Mouse (Mus musculus) liver, embryonic 14.5 days (tissue): ENCODE results near the gene Foxf1. TPM values are rescaled to one million over a fixed set of nuclear protein-coding genes. Genes with fewer than 3 reads are reported as not detected.

Source experiments
- ATAC-seq: fragments of 200-750 bp; cut with Nextera tagmentation; 2 replicates; pipeline ENCODE4 v1.8.0; 2017; ENCODE audit warnings: moderate number of reproducible peaks, mild to moderate bottlenecking, moderate library complexity; ENCODE audit not compliant: insufficient read depth
- DNase-seq, 3 experiments: peaks; one replicate each; pipeline ENCODE4 v3.0.0-alpha.2; 2012 to 2013; ENCODE audit warnings: low read depth in 3 of 3, low spot score in 3 of 3
- H3K27ac ChIP-seq: fragments of 300-500 bp; sonication (generic); 2 replicates; pipeline ENCODE4 v1.5.1; 2014; ENCODE audit warnings: moderate library complexity, mild to moderate bottlenecking, control low read depth, inconsistent platforms
- H3K27me3 ChIP-seq: fragments of 300-500 bp; sonication (generic); 2 replicates; pipeline ENCODE4 v1.6.1; 2014; ENCODE audit warnings: mild to moderate bottlenecking, low read length, moderate library complexity; ENCODE audit not compliant: control insufficient read depth, insufficient read depth
- H3K36me3 ChIP-seq: fragments of 300-500 bp; sonication (generic); replicated peaks from 2 replicates; pipeline ENCODE4 v1.6.1; 2014; ENCODE audit warnings: low read depth; ENCODE audit not compliant: control insufficient read depth, insufficient read depth
- H3K4me1 ChIP-seq, 2 experiments: fragments of 200-500 bp in 1 of 2; fragments of 300-500 bp in 1 of 2; sonication (generic) in 1 of 2; replicated peaks; 2 replicates each; pipeline ENCODE4 v1.6.1; 2012 to 2014; ENCODE audit warnings: antibody characterized with exemption in 1 of 2, inconsistent platforms in 1 of 2, low read length in 1 of 2; ENCODE audit not compliant: control insufficient read depth in 2 of 2, insufficient read depth in 2 of 2
- H3K4me2 ChIP-seq: fragments of 300-500 bp; sonication (generic); 2 replicates; pipeline ENCODE4 v1.6.1; 2014; ENCODE audit warnings: low read depth, mild to moderate bottlenecking, control low read depth, moderate library complexity
- H3K4me3 ChIP-seq, 2 experiments: fragments of 200-500 bp in 1 of 2; fragments of 300-500 bp in 1 of 2; sonication (generic) in 1 of 2; 2 replicates each; pipeline ENCODE4 v1.5.1; 2012 to 2014; ENCODE audit warnings: low read depth in 2 of 2, low read length in 2 of 2, mild to moderate bottlenecking in 2 of 2, control low read depth in 1 of 2, inconsistent platforms in 1 of 2, moderate library complexity in 1 of 2; ENCODE audit not compliant: insufficient read depth in 1 of 2
- H3K9ac ChIP-seq: fragments of 300-500 bp; sonication (generic); replicated peaks from 2 replicates; pipeline ENCODE4 v1.6.1; 2014; ENCODE audit warnings: mild to moderate bottlenecking, control low read depth, moderate library complexity
- H3K9me3 ChIP-seq: fragments of 300-500 bp; sonication (generic); 2 replicates; pipeline ENCODE4 v1.6.1; 2016; ENCODE audit warnings: low read length, mixed read lengths; ENCODE audit not compliant: control insufficient read depth
- CTCF ChIP-seq: IDR thresholded peaks from 2 replicates; pipeline ENCODE4 v1.5.1; 2016; ENCODE audit warnings: antibody characterized with exemption, low read depth, control low read depth
- EP300 ChIP-seq: IDR thresholded peaks from 2 replicates; pipeline ENCODE4 v1.6.1; 2016; ENCODE audit warnings: antibody characterized with exemption, low read depth
- WGBS: fragments of 180-500 bp; shearing (Covaris S2); extraction: QIAGEN DNeasy Blood & Tissue Kit; methylation state at CpG from one replicate; pipeline ENCODE4 v1.1.7; 2014; ENCODE audit not compliant: insufficient replicate concordance; 5-methylcytosine and 5-hydroxymethylcytosine counted together
- polyA plus RNA-seq, 2 experiments: library from polyadenylated mRNA; depleted of rRNA in 1 of 2; stranded (reverse) in 1 of 2; unstranded in 1 of 2; fragments of >200 nt; fragmentation: Nextera tagmentation in 1 of 2; extraction: Ambion mirVana in 1 of 2; gene quantifications; 2 replicates each; pipeline versions ENCODE4 v1.2.1 to v1.2.3; 2012 to 2014

The Foxf1 gene
- polyA plus RNA-seq, 2 experiments: 2.5 to 2.8 TPM

DNA sequence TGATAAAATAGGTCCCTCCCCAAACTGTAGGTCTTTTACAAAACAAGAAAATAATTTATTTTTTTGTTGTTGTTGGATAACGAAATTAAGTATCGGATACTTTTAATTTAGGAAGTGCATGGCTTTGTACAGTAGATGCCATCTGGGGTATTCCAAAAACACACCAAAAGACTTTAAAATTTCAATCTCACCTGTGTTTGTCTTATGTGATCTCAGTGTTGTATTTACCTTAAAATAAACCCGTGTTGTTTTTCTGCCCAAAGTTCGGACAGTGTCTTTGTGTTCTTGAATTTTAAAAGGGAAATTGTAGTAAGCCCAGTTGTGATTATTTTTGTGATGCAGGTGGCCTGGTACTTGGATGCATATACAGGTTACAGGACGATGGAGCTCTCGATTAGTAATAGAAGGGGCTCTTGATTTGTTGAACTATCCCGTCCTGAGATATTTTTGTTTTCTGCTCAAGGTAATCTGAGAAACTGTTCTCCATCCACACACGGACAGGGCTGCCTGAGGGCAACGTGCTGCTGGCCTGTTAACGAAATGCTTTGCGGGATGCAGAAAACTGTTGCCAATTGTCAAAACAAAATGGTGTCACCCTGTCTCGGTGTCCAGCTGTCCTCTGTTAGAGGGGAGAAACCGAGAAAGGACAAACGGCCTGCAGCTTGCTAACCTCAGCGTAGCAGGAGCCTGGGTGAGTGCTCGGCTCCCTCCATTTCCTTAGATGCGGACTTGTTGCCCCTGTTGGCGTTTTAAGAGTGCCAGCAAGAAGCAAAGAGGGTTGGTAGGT is 34.6 kb downstream of the Foxf1 start:
- no peak for DNase-seq
- ATAC-seq: no peak
- Histone ChIP-seq H3K4me2 (no peak overlapping the region), H3K27me3 (peaks cover 95% of the 10 kb centered on the region), H3K4me3 (no peak overlapping the region), H3K9ac (no peak overlapping the region), H3K4me1 (no peaks in the 10 kb centered on the region), H3K27ac (no peak overlapping the region), H3K9me3 (no peaks in the 10 kb centered on the region), H3K36me3 (no peaks in the 10 kb centered on the region)
- WGBS: 5% methylated on average over 18 of the region's 18 CpGs
- TF ChIP-seq CTCF: no peak
- TF ChIP-seq EP300: no peak

DNA sequence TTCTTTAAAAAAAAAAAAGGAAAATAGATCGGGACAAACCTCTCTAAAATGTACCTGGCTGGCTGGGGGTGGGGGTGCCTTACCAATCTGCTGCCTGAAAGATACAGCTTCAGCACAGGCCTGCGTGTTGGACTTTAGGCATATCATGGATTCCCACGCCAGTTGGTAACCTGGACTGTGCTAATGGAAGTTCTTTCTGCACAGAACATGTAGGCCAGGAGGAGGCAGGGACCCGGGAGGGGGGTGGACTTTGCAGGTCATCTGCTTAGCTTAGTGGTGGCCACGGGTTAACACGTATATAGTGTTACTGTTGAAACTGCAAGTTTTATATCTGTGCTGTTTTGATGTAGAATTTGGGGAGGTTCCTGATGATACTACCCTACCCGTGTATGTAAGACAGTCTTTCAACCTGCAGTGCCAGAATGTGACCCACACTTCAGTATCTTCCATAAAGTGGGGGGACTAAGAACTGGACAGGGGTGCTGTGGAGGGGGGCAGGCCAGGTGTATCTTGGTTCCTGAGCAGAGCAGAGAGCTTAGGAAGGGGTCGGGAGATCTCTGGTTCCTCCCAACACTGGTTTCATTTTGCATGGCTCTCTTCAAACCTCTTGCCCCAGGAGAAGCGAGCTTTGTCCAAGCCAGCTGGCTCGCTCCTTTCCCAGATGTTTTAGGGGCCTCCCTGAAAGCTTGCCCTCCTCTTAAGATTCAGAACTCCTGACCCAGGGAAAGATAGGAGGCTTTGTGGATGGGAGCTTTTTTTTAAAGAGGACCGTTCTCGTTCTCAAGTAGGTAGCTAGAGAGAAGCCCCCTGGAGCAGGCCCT is 35.7 kb downstream of the Foxf1 start:
- Histone ChIP-seq H3K4me1 (no peaks in the 10 kb centered on the region), H3K4me2 (no peak overlapping the region), H3K9ac (no peak overlapping the region), H3K4me3 (no peak overlapping the region), H3K27ac (no peak overlapping the region), H3K36me3 (no peaks in the 10 kb centered on the region), H3K9me3 (no peaks in the 10 kb centered on the region), H3K27me3 (peaks cover 94% of the 10 kb centered on the region)
- DNase-seq: no peak
- no peak for ATAC-seq
- no peak for TF ChIP-seq CTCF
- TF ChIP-seq EP300: no peak
- 12% methylated on average over 12 of the region's 12 CpGs for WGBS

DNA sequence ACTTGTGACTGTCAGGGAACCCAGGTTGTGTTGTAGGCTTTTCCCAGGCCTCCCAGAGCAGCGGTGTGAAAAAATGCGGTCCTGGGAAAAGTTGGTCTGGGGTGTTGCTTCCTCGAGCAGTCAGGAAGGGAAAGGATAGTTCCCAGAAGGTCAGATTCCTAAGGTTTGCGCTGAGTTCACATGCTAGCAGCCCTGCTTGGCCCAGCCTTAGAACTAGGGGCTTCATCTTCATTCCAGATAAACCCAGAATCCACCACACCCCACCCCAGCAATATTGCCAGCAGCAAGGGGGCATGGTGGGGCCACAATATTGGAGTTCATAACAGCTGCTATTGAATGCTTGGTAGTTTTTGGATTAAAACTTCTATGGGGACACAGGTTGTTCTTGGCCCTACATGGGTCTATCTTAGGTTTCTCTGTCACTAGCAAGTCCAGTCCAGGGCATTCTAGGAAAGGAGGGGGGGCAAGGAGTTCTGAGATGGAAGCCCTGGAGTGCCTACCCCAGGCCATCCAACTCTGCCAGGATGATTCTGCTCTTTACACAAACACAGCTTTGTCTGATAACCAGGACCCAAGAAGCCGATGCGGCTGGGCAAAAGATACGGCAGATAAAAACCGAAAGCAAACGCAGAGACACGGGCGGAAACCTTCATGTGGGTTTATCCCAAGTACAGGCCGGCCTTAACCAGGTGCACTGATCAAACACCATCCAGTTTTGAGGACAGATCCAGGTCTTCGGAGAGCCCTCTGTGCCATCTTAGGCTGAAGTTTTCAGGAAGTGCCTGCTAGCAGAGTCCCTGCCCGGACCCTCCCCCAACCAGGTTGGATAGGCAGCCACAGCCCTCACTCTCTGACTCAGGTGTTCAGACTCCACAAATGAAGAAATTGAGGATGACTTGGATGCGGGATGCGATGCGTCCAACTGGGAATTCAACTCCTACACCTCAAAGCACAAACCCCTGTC is 36.6 kb downstream of the Foxf1 start:
- no peaks in the 10 kb centered on the region for H3K36me3 ChIP-seq
- H3K4me1 ChIP-seq: no peaks in the 10 kb centered on the region
- no peak overlapping the region for H3K27ac ChIP-seq
- no peak overlapping the region for H3K4me2 ChIP-seq
- no peak overlapping the region for H3K9ac ChIP-seq
- TF ChIP-seq EP300 (no peak), CTCF (no peak)
- ATAC-seq: no peak
- H3K4me3 ChIP-seq: no peak overlapping the region
- no peaks in the 10 kb centered on the region for H3K9me3 ChIP-seq
- no peak for DNase-seq
- WGBS: 20% methylated on average over 17 of the region's 17 CpGs
- peaks cover 94% of the 10 kb centered on the region for H3K27me3 ChIP-seq

DNA sequence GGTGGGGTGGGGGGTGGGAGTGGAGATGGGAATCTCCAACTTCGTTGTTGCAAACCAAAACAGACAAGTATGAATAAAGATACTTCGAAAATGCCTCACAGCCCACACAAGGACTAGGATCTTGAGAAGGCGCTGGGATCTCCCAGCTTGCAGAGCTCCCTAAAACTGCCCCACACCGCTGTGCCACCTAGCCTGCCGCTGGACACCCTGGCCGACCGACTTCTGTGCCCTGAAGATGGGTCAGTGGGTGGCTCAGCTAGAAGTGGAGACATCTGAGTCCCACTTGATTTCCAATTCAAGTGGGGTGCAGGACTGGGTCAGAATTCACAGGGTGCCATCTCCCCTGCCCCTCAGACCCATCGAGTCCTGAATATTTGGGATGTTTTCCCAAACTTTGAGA is 37.5 kb downstream of the Foxf1 start:
- 28% methylated on average over 8 of the region's 8 CpGs for WGBS
- no peak for ATAC-seq

More for the DNA sequence above, 37.5 kb downstream of the Foxf1 start:
- Histone ChIP-seq H3K9ac (no peak overlapping the region), H3K9me3 (no peaks in the 10 kb centered on the region), H3K36me3 (no peaks in the 10 kb centered on the region), H3K27me3 (peaks cover 94% of the 10 kb centered on the region), H3K4me3 (no peak overlapping the region), H3K4me2 (no peak overlapping the region), H3K27ac (no peak overlapping the region), H3K4me1 (no peaks in the 10 kb centered on the region)
- TF ChIP-seq CTCF (no peak), EP300 (no peak)
- no peak for DNase-seq
